Mouse (Mus musculus): ENCODE measurements around the gene Acmsd. TPM values are rescaled to one million over a fixed set of nuclear protein-coding genes. Genes with fewer than 3 reads are reported as not detected.

Acmsd gene
- 46.1 TPM for polyA plus RNA-seq (2014; fragmentation: Illumina TruSeq; extraction: RNeasy Lipid Tissue Mini Kit (QIAGEN cat#74804); ENCODE audit: low read depth, low replicate concordance)

GRCm38 (mm10) chr1:127729096-127729495, at the start of gene Acmsd:
Gene Acmsd, plus strand, starts transcription at chr1:127729413.

GRCm38 (mm10) chr1:127679498-127680133, 49.6 kb upstream of the Acmsd start, which contains the start of gene Tmem163:
Gene Tmem163, minus strand, starts transcription at chr1:127679548.

GRCm38 (mm10) chr1:127773803-127774500, 44.7 kb downstream of the Acmsd start, which contains the start of gene Ccnt2:
Gene Ccnt2, plus strand, starts transcription at chr1:127774164.

Other genes starting within 250 kb of the Acmsd start
- not detected for gene Tmem163, start 49.9 kb upstream of the Acmsd start, polyA plus RNA-seq (2014; fragmentation: Illumina TruSeq; extraction: RNeasy Lipid Tissue Mini Kit (QIAGEN cat#74804); ENCODE audit: low read depth, low replicate concordance)
- gene Ccnt2, start 44.8 kb downstream of the Acmsd start, polyA plus RNA-seq (2014; fragmentation: Illumina TruSeq; extraction: RNeasy Lipid Tissue Mini Kit (QIAGEN cat#74804); ENCODE audit: low read depth, low replicate concordance) = 20.2 TPM
- not detected for gene Map3k19, start 125.6 kb downstream of the Acmsd start, polyA plus RNA-seq (2014; fragmentation: Illumina TruSeq; extraction: RNeasy Lipid Tissue Mini Kit (QIAGEN cat#74804); ENCODE audit: low read depth, low replicate concordance)
- 21.5 TPM for gene Rab3gap1, start 139.4 kb downstream of the Acmsd start, polyA plus RNA-seq (2014; fragmentation: Illumina TruSeq; extraction: RNeasy Lipid Tissue Mini Kit (QIAGEN cat#74804); ENCODE audit: low read depth, low replicate concordance)

Measured in liver, adult 10 weeks (tissue).